Mouse (Mus musculus) lung, embryonic 14.5 days (tissue): ENCODE results near the gene Mmp9. TPM values are rescaled to one million over a fixed set of nuclear protein-coding genes. Genes with fewer than 3 reads are reported as not detected.
A peak's percentile ranks its signal among the peaks of the same experiment; 100 is the strongest.

Experiments
- ATAC-seq: fragments of 200-750 bp; cut with Nextera tagmentation; 2 replicates; pipeline ENCODE4 v1.8.0; 2017; ENCODE audit warnings: mild to moderate bottlenecking, moderate TSS enrichment, moderate library complexity; ENCODE audit not compliant: insufficient read depth
- DNase-seq: peaks from one replicate; pipeline ENCODE4 v3.0.0-alpha.2; 2015
- H3K27ac ChIP-seq: fragments of 300-500 bp; sonication (generic); 2 replicates; pipeline ENCODE4 v1.5.1; 2014; ENCODE audit warnings: low read depth, mild to moderate bottlenecking, moderate library complexity
- H3K27me3 ChIP-seq: fragments of 300-500 bp; sonication (generic); 2 replicates; pipeline ENCODE4 v1.6.1; 2014; ENCODE audit warnings: low read length, control low read depth; ENCODE audit not compliant: insufficient read depth
- H3K36me3 ChIP-seq: fragments of 300-500 bp; sonication (generic); 2 replicates; pipeline ENCODE4 v1.6.1; 2014; ENCODE audit warnings: control low read depth; ENCODE audit not compliant: insufficient read depth
- H3K4me1 ChIP-seq: fragments of 300-500 bp; sonication (generic); 2 replicates; pipeline ENCODE4 v1.6.1; 2014; ENCODE audit warnings: antibody characterized with exemption, control low read depth; ENCODE audit not compliant: insufficient read depth
- H3K4me2 ChIP-seq: fragments of 300-500 bp; sonication (generic); 2 replicates; pipeline ENCODE4 v1.6.1; 2014; ENCODE audit warnings: mild to moderate bottlenecking
- H3K4me3 ChIP-seq: fragments of 300-500 bp; sonication (generic); 2 replicates; pipeline ENCODE4 v1.5.1; 2014; ENCODE audit warnings: low read depth, low read length
- H3K9ac ChIP-seq: fragments of 300-500 bp; sonication (generic); 2 replicates; pipeline ENCODE4 v1.6.1; 2014
- H3K9me3 ChIP-seq: fragments of 300-500 bp; sonication (generic); 2 replicates; pipeline ENCODE4 v1.6.1; 2016; ENCODE audit warnings: low read depth, low read length, control low read depth
- CTCF ChIP-seq: IDR thresholded peaks from 2 replicates; pipeline ENCODE4 v1.5.1; 2016; ENCODE audit warnings: antibody characterized with exemption, low read depth
- WGBS: fragments of 180-500 bp; shearing (Covaris S2); extraction: QIAGEN DNeasy Blood & Tissue Kit; methylation state at CpG from one replicate; pipeline ENCODE4 v1.1.7; 2014; 5-methylcytosine and 5-hydroxymethylcytosine counted together
- polyA plus RNA-seq: library from polyadenylated mRNA; unstranded; fragments of >200 nt; fragmentation: Nextera tagmentation; extraction: Ambion mirVana; gene quantifications from 2 replicates; pipeline ENCODE4 v1.2.1, GENCODE M21; 2014

Mmp9 gene
- polyA plus RNA-seq, 1 experiment from 2014 or later: 0.25 TPM

DNA sequence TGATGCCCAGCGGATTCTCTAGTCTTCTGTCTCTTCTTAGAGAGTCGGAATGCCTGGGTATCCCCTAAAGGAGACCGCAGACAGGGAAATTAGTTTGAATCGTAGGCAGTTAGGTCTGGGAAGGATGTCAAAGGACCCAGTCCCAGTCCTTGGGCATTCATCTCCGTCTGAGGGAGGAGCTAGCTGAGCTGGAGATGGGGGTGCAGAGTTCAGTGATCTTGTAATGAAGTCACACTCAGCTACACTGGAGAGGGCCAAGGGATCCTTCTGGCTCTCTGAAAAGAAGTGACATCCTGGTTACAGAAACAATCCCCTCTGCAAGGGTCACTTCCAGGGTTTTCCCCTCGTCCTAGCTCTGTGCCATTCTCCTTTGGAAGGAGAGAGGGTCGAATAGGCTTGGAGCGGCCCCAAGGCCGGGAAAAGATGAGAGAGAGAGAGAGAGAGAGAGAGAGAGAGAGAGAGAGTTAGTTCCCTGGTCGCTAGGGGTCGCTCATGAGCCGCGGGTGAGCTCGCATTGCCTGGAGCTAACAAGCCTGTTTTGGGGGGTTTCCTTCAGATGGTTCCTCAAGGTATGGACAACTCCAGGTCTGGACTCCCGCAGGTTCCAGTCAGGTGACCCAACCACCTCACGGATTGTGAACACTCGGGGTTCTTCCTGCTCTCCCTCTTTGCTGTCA, 21.1 kb downstream of the Mmp9 start:
- no peak; the same call in 1 of the 2 replicates for ATAC-seq
- Histone ChIP-seq H3K27me3 (peaks cover 5% of the 10 kb centered on the region), H3K27ac (no peak overlapping the region), H3K4me1 (no peaks in the 10 kb centered on the region), H3K9me3 (no peaks in the 10 kb centered on the region), H3K9ac (no peak overlapping the region), H3K36me3 (no peaks in the 10 kb centered on the region), H3K4me2 (peak overlapping the region; percentile 73; the same call in 1 of the 2 replicates), H3K4me3 (no peak overlapping the region)
- 9% methylated on average over 17 of the region's 17 CpGs for WGBS
- peak; percentile 75 for TF ChIP-seq CTCF
- peak; percentile 79 for DNase-seq

DNA sequence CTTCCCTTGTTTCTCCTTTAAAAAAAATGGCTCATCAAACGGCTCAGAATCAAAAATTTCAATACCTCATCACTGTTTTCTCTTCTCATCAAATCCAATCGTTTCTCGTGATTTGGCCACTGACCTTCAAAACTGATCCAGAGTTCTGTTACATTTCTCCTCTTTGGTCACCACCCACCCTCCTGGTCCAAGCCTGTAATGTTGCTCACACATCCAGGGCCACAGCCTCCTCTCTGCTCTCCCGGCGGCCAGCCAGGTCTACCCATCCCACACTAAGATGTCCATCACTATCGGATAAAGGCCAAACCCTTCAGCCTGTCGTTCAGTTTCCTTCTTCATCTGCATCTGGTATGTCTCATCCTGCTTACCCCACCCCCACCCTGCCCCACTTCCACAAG, 21.6 kb downstream of the Mmp9 start:
- Histone ChIP-seq H3K9me3 (no peaks in the 10 kb centered on the region), H3K27ac (no peak overlapping the region), H3K4me3 (no peak overlapping the region), H3K4me2 (no peak overlapping the region), H3K36me3 (no peaks in the 10 kb centered on the region), H3K27me3 (peaks cover 10% of the 10 kb centered on the region), H3K4me1 (no peaks in the 10 kb centered on the region), H3K9ac (no peak overlapping the region)
- ATAC-seq (no peak), DNase-seq (no peak)
- 41% methylated on average over 7 of the region's 7 CpGs for WGBS
- TF ChIP-seq CTCF: no peak

DNA sequence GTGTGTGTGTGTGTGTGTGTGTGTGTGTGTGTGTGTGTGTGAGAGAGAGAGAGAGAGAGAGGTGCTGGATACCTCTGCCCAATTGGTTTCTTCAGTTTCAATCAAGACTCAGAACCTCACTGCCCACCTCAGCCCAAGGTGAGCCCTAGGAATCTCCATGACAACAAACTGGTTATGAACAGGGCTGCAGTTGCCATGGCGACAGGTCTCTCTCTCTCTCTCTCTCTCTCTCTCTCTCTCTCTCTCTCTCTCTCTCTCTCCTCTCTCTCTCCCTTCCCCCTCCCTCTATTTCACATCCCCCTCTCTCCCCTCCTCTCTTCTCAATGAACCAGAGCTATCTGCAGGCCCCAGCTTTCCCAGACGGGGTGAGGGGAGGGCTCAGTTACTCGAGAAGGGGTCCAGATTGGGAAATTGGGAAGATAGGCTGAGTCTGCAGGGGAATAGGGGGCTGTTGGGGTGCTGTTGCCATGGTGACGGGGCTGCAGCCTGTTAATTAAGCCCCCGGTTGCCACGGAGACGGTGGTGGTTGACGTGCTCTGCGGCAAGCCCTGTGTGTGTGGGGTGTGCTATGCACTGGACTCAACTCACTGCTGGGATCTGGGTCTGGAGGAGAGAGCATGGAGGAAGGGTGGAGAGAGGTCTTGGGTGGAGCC, 23.8 kb downstream of the Mmp9 start:
- ATAC-seq (no peak), DNase-seq (no peak)
- Histone ChIP-seq H3K9ac (no peak overlapping the region), H3K4me1 (no peaks in the 10 kb centered on the region), H3K4me3 (no peak overlapping the region), H3K27me3 (peaks cover 32% of the 10 kb centered on the region), H3K36me3 (no peaks in the 10 kb centered on the region), H3K27ac (no peak overlapping the region), H3K4me2 (no peak overlapping the region), H3K9me3 (no peaks in the 10 kb centered on the region)
- WGBS: 47% methylated on average over 9 of the region's 9 CpGs
- TF ChIP-seq CTCF: no peak

DNA sequence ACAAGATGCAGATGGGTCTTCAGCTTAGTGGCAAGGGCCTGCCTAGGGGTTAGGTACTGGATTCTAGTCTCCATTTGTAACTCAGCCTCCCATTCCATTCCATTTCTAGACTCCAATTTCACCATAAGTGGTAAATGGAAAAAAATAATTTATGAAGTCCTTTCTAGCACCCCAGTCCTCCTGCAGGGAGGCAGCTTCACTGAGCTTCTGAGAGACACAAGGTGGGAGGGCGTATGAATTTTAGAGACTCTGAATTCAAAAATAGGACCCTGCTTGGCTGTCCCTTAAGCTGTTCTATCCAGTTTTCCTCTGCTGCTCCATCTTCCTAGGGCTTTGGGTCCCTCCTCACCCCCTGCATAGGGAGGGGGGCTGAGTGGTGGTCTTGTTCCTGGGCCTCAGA, 24.4 kb downstream of the Mmp9 start:
- no peak for DNase-seq
- ATAC-seq: no peak
- H3K9me3 ChIP-seq: no peaks in the 10 kb centered on the region
- 84% methylated on average over 1 of the region's 1 CpGs for WGBS
- no peak overlapping the region for H3K4me2 ChIP-seq
- H3K4me1 ChIP-seq: no peaks in the 10 kb centered on the region
- no peak overlapping the region for H3K27ac ChIP-seq
- no peak overlapping the region for H3K4me3 ChIP-seq
- H3K9ac ChIP-seq: no peak overlapping the region
- TF ChIP-seq CTCF: no peak
- peaks cover 38% of the 10 kb centered on the region for H3K27me3 ChIP-seq
- H3K36me3 ChIP-seq: no peaks in the 10 kb centered on the region

DNA sequence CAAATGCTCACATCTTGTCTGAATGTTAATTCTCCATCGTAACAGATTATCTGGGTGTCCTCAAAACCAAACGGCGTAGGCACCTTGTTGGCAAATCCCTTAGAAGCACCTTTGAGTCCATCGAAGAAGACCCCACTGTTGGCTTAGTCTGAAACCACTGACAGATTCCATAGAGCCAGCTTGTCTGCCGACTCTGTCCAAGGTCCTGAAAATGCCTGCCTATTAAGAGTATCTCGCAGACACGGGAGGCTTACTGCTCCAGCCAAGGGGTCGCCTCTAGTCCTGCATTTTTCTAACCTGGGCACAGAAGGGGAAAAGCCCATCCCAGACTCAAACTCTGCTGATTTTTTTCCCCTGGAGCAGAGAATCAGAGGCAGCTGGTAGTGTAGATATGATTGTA, 25.8 kb downstream of the Mmp9 start:
- TF ChIP-seq CTCF: no peak
- Histone ChIP-seq H3K36me3 (no peaks in the 10 kb centered on the region), H3K27me3 (peaks cover 52% of the 10 kb centered on the region), H3K4me2 (no peak overlapping the region), H3K4me3 (no peak overlapping the region), H3K9me3 (no peaks in the 10 kb centered on the region), H3K4me1 (no peaks in the 10 kb centered on the region), H3K27ac (no peak overlapping the region), H3K9ac (no peak overlapping the region)
- WGBS: 15% methylated on average over 8 of the region's 8 CpGs
- ATAC-seq (no peak), DNase-seq (peak; percentile 91)

DNA sequence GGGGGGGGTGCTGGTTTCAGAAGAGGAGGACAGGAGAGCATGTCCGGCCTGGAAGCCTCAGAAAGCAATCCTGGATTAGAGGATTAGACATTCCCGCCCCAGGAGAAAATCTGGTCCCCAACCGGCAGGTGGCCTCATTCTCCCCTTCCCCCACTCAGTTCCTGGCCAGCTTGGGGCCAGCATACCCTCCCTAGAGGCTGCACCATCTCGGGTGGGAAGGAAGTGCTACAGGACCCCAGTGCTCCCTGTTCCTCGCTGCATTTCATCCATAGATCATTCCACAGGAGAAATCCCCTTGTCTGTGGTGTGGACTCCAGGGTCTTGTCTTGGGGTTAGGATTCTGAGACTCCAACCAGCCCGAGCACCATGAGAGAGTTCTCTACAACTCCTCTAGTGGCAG, 26.6 kb downstream of the Mmp9 start:
- DNase-seq (no peak), ATAC-seq (no peak)
- Histone ChIP-seq H3K9ac (no peak overlapping the region), H3K4me3 (no peak overlapping the region), H3K9me3 (no peaks in the 10 kb centered on the region), H3K27me3 (peaks cover 60% of the 10 kb centered on the region), H3K4me1 (no peaks in the 10 kb centered on the region), H3K36me3 (no peaks in the 10 kb centered on the region), H3K27ac (no peak overlapping the region), H3K4me2 (no peak overlapping the region)
- WGBS: 12% methylated on average over 6 of the region's 6 CpGs
- no peak for TF ChIP-seq CTCF

DNA sequence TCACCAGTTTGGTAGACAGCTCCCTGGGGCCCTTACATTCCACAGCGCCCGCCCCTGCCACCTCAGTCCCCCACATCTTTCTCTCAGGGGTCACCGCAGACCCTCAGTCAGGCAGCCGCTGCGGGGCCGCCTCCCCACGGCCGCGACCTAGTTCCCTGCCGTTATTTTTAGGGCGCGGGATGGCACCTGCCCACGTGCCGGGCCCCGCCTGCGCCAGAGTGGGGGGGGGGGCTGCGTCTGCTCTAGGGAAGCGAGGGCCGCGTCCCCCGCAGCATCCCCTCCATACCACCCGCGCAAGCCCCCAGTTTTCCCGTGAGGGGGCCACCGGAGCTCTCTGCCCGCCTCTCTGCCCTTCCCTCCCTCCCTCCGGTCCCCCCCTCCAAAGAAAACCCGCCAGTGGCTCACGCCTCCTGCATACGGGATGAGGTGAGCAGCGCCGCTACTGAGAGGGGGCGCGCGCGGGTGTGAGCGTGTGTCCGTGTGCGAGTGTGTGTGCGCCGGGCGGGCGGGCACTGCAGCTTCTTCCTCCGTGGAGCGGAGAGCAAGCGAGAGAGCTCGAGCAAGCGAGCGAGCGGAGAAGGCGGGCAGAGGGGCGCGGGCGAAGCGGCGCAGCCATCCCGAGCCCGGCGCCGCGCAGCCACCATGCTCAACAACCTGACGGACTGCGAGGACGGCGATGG, 27.3 kb downstream of the Mmp9 start:
- H3K9ac ChIP-seq: no peak overlapping the region
- DNase-seq (no peak), ATAC-seq (peak; percentile 22; the same call in 1 of the 2 replicates)
- peaks cover 61% of the 10 kb centered on the region for H3K27me3 ChIP-seq
- H3K4me1 ChIP-seq: no peaks in the 10 kb centered on the region
- H3K36me3 ChIP-seq: no peaks in the 10 kb centered on the region
- 3% methylated on average over 64 of the region's 65 CpGs for WGBS
- H3K9me3 ChIP-seq: no peaks in the 10 kb centered on the region
- peak overlapping the region; percentile 21 for H3K4me3 ChIP-seq
- H3K4me2 ChIP-seq: peak overlapping the region; percentile 59
- no peak for TF ChIP-seq CTCF
- H3K27ac ChIP-seq: no peak overlapping the region
